Mouse (Mus musculus) liver, embryonic 14.5 days (tissue): ENCODE measurements around the gene Prph2.

Experiments used
- CTCF ChIP-seq: IDR thresholded peaks from 2 replicates; pipeline ENCODE4 v1.5.1; 2016; ENCODE audit warnings: antibody characterized with exemption, low read depth, control low read depth
- EP300 ChIP-seq: IDR thresholded peaks from 2 replicates; pipeline ENCODE4 v1.6.1; 2016; ENCODE audit warnings: antibody characterized with exemption, low read depth

GRCm38 (mm10) chr17:46912331-46912730 is 2.1 kb downstream of the Prph2 start:
- no peak for TF ChIP-seq CTCF
- no peak for TF ChIP-seq EP300
